Mouse (Mus musculus) liver, adult 2 months (tissue): ENCODE data around the gene Dcn.

Source experiments
- CTCF ChIP-seq: fragments of 200-500 bp; IDR thresholded peaks from 2 replicates; pipeline ENCODE4 v1.5.1; 2011; ENCODE audit warnings: low read depth, low read length, control low read depth
- POLR2A ChIP-seq: fragments of 200-500 bp; IDR thresholded peaks from 2 replicates; pipeline ENCODE4 v1.6.1; 2011; ENCODE audit warnings: low read length, control low read depth; ENCODE audit not compliant: insufficient read depth; ENCODE audit errors: extremely low read depth

GRCm38 (mm10) chr10:97478259-97478658 is 1.1 kb upstream of the Dcn start:
- no peak for TF ChIP-seq CTCF
- TF ChIP-seq POLR2A, result no peak
